Mouse (Mus musculus) embryonic facial prominence, embryonic 10.5 days (tissue): ENCODE results near the gene Rbks. TPM values are rescaled to one million over a fixed set of nuclear protein-coding genes. Genes with fewer than 3 reads are reported as not detected.

Source experiments
- DNase-seq: peaks from one replicate; pipeline ENCODE4 v3.0.0-alpha.2; 2017; ENCODE audit warnings: low spot score
- H3K27ac ChIP-seq: fragments of 300-500 bp; sonication (generic); replicated peaks from 2 replicates; pipeline ENCODE4 v1.5.1; 2016; ENCODE audit warnings: mild to moderate bottlenecking
- H3K27me3 ChIP-seq: fragments of 300-500 bp; sonication (generic); replicated peaks from 2 replicates; pipeline ENCODE4 v1.6.1; 2016; ENCODE audit warnings: low read depth, mild to moderate bottlenecking; ENCODE audit not compliant: poor library complexity, severe bottlenecking
- H3K36me3 ChIP-seq: fragments of 300-500 bp; sonication (generic); replicated peaks from 2 replicates; pipeline ENCODE4 v1.6.1; 2016; ENCODE audit warnings: mild to moderate bottlenecking, moderate library complexity
- H3K4me1 ChIP-seq: fragments of 300-500 bp; sonication (generic); 2 replicates; pipeline ENCODE4 v1.6.1; 2016
- H3K4me3 ChIP-seq: fragments of 300-500 bp; sonication (generic); 2 replicates; pipeline ENCODE4 v1.5.1; 2016; ENCODE audit warnings: mild to moderate bottlenecking, moderate library complexity
- H3K9me3 ChIP-seq: fragments of 300-500 bp; sonication (generic); 2 replicates; pipeline ENCODE4 v1.6.1; 2016; ENCODE audit warnings: mild to moderate bottlenecking
- WGBS: fragments of 180-500 bp; shearing (Covaris S2); methylation state at CpG from one replicate; pipeline ENCODE4 v1.1.7; 2016; 5-methylcytosine and 5-hydroxymethylcytosine counted together
- polyA plus RNA-seq: library from polyadenylated mRNA; unstranded; fragments of >200 nt; fragmentation: Nextera tagmentation; extraction: Ambion mirVana; gene quantifications from 2 replicates; pipeline ENCODE4 v1.2.1, GENCODE M21; 2016

Rbks gene
- polyA plus RNA-seq, 1 experiment from 2014 or later = 4.1 TPM

GRCm38 (mm10) chr5:31704971-31705370 is 7.5 kb upstream of the Rbks start:
- 90% methylated on average over 5 of the region's 5 CpGs for WGBS
- Histone ChIP-seq H3K4me1 (no peaks in the 10 kb centered on the region), H3K9me3 (no peaks in the 10 kb centered on the region), H3K27me3 (no peaks in the 10 kb centered on the region), H3K4me3 (no peak overlapping the region), H3K27ac (no peak overlapping the region), H3K36me3 (peaks cover 17% of the 10 kb centered on the region)
- DNase-seq = no peak

- H3K27ac ChIP-seq = no peak overlapping the region
- no peak overlapping the region for H3K4me3 ChIP-seq
- H3K9me3 ChIP-seq = no peaks in the 10 kb centered on the region
- peaks cover 5% of the 10 kb centered on the region; the same call in 1 of the 2 replicates for H3K36me3 ChIP-seq
- DNase-seq = no peak
- H3K27me3 ChIP-seq = no peaks in the 10 kb centered on the region
- peaks cover 11% of the 10 kb centered on the region for H3K4me1 ChIP-seq
Measured at GRCm38 (mm10) chr5:31699397-31699796, 2.0 kb upstream of the Rbks start.

GRCm38 (mm10) chr5:31698931-31699330 is 1.5 kb upstream of the Rbks start:
- H3K9me3 ChIP-seq = no peaks in the 10 kb centered on the region
- peak overlapping the region; percentile 85 for H3K4me3 ChIP-seq
- H3K36me3 ChIP-seq = peaks cover 5% of the 10 kb centered on the region; the same call in 1 of the 2 replicates
- no peak for DNase-seq
- no peaks in the 10 kb centered on the region for H3K27me3 ChIP-seq
- no peak overlapping the region for H3K27ac ChIP-seq
- peaks cover 11% of the 10 kb centered on the region for H3K4me1 ChIP-seq
- 67% methylated on average over 4 of the region's 4 CpGs for WGBS

- Histone ChIP-seq H3K27me3 (no peaks in the 10 kb centered on the region), H3K4me3 (peak overlapping the region; percentile 85), H3K9me3 (no peaks in the 10 kb centered on the region), H3K4me1 (peaks cover 11% of the 10 kb centered on the region), H3K27ac (peak overlapping the region; percentile 93), H3K36me3 (peaks cover 5% of the 10 kb centered on the region; the same call in 1 of the 2 replicates)
- 6% methylated on average over 16 of the region's 16 CpGs for WGBS
- peak; percentile 81 for DNase-seq
Measured at GRCm38 (mm10) chr5:31698297-31698726, 885 bp upstream of the Rbks start.

GRCm38 (mm10) chr5:31697644-31698296 is 343 bp upstream of the Rbks start, which contains the start of gene Babam2:
Gene Babam2, plus strand, starts transcription at chr5:31697684.
- peaks cover 3% of the 10 kb centered on the region; the same call in 1 of the 2 replicates for H3K36me3 ChIP-seq
- under 1% methylated on average over 71 of the region's 71 CpGs for WGBS
- peak within 1 kb of the TSS; percentile 85 for H3K4me3 ChIP-seq
- peak within 1 kb of the TSS; percentile 93 for H3K27ac ChIP-seq
- peak; percentile 95 for DNase-seq
- H3K27me3 ChIP-seq = no peaks in the 10 kb centered on the region
- H3K9me3 ChIP-seq = no peaks in the 10 kb centered on the region
- peaks cover 11% of the 10 kb centered on the region for H3K4me1 ChIP-seq

GRCm38 (mm10) chr5:31693191-31693590 is 4.2 kb downstream of the Rbks start:
- no peak overlapping the region for H3K4me3 ChIP-seq
- H3K27ac ChIP-seq = no peak overlapping the region
- H3K27me3 ChIP-seq = no peaks in the 10 kb centered on the region
- no peaks in the 10 kb centered on the region for H3K36me3 ChIP-seq
- H3K4me1 ChIP-seq = peaks cover 7% of the 10 kb centered on the region
- no peak for DNase-seq
- no peaks in the 10 kb centered on the region for H3K9me3 ChIP-seq

- Histone ChIP-seq H3K4me1 (0 out of 2 replicates have a peak, but pooled peaks cover 4% of the 10 kb centered on the region), H3K36me3 (no peaks in the 10 kb centered on the region), H3K4me3 (no peak overlapping the region), H3K27me3 (no peaks in the 10 kb centered on the region), H3K9me3 (no peaks in the 10 kb centered on the region), H3K27ac (no peak overlapping the region)
- 88% methylated on average over 3 of the region's 3 CpGs for WGBS
- no peak for DNase-seq
Measured at GRCm38 (mm10) chr5:31687972-31688371, 9.5 kb downstream of the Rbks start.

- WGBS = 49% methylated on average over 2 of the region's 2 CpGs
- H3K36me3 ChIP-seq = no peaks in the 10 kb centered on the region
- no peak overlapping the region for H3K4me3 ChIP-seq
- no peaks in the 10 kb centered on the region for H3K27me3 ChIP-seq
- no peak for DNase-seq
- H3K27ac ChIP-seq = no peak overlapping the region
- 0 out of 2 replicates have a peak, but pooled peaks cover 4% of the 10 kb centered on the region for H3K4me1 ChIP-seq
- H3K9me3 ChIP-seq = no peaks in the 10 kb centered on the region
Measured at GRCm38 (mm10) chr5:31686040-31686439, 11.4 kb downstream of the Rbks start.

GRCm38 (mm10) chr5:31682305-31682704 is 15.1 kb downstream of the Rbks start:
- no peak overlapping the region for H3K27ac ChIP-seq
- no peaks in the 10 kb centered on the region for H3K9me3 ChIP-seq
- no peak overlapping the region for H3K4me3 ChIP-seq
- H3K27me3 ChIP-seq = no peaks in the 10 kb centered on the region
- H3K4me1 ChIP-seq = 0 out of 2 replicates have a peak, but pooled peaks cover 4% of the 10 kb centered on the region
- DNase-seq = no peak
- H3K36me3 ChIP-seq = no peaks in the 10 kb centered on the region
- 95% methylated on average over 1 of the region's 1 CpGs for WGBS

GRCm38 (mm10) chr5:31680183-31680582 is 17.2 kb downstream of the Rbks start:
- WGBS = 78% methylated on average over 4 of the region's 4 CpGs

GRCm38 (mm10) chr5:31678000-31678399 is 19.4 kb downstream of the Rbks start:
- Histone ChIP-seq H3K27me3 (no peaks in the 10 kb centered on the region), H3K4me3 (no peak overlapping the region), H3K9me3 (no peaks in the 10 kb centered on the region), H3K4me1 (no peaks in the 10 kb centered on the region), H3K36me3 (no peaks in the 10 kb centered on the region), H3K27ac (no peak overlapping the region)
- WGBS = 88% methylated on average over 1 of the region's 1 CpGs
- DNase-seq = no peak

More at GRCm38 (mm10) chr5:31680183-31680582, 17.2 kb downstream of the Rbks start:
- Histone ChIP-seq H3K27ac (no peak overlapping the region), H3K4me1 (0 out of 2 replicates have a peak, but pooled peaks cover 4% of the 10 kb centered on the region), H3K4me3 (no peak overlapping the region), H3K27me3 (no peaks in the 10 kb centered on the region), H3K36me3 (no peaks in the 10 kb centered on the region), H3K9me3 (no peaks in the 10 kb centered on the region)
- DNase-seq = no peak

- WGBS = 74% methylated on average over 2 of the region's 2 CpGs
- no peaks in the 10 kb centered on the region for H3K27me3 ChIP-seq
- H3K27ac ChIP-seq = no peak overlapping the region
- DNase-seq = no peak
- no peaks in the 10 kb centered on the region for H3K4me1 ChIP-seq
- H3K36me3 ChIP-seq = no peaks in the 10 kb centered on the region
- H3K9me3 ChIP-seq = no peaks in the 10 kb centered on the region
- no peak overlapping the region for H3K4me3 ChIP-seq
Measured at GRCm38 (mm10) chr5:31673431-31673830, 24.0 kb downstream of the Rbks start.

GRCm38 (mm10) chr5:31671137-31671536 is 26.3 kb downstream of the Rbks start:
- DNase-seq = no peak
- Histone ChIP-seq H3K4me3 (no peak overlapping the region), H3K9me3 (no peaks in the 10 kb centered on the region), H3K27me3 (no peaks in the 10 kb centered on the region), H3K36me3 (no peaks in the 10 kb centered on the region), H3K4me1 (no peaks in the 10 kb centered on the region), H3K27ac (no peak overlapping the region)
- 64% methylated on average over 2 of the region's 2 CpGs for WGBS
